Mouse (Mus musculus) telencephalon, adult 2 months (tissue): ENCODE measurements around the gene Pick1.
"Not testable (repeated sequence)": the region's sequence is repeated elsewhere in the genome, so short reads cannot be mapped to it uniquely, and the experiment has no call there.

ENCODE experiments used
- DNase-seq: peaks from one replicate; pipeline ENCODE4 v3.0.0-alpha.2; 2011; ENCODE audit warnings: low read depth, low spot score

The Pick1 gene

GRCm38 (mm10) chr15:79224685-79225084 is 4.3 kb upstream of the Pick1 start:
- peak; percentile 55 for DNase-seq

GRCm38 (mm10) chr15:79225780-79226179 is 3.2 kb upstream of the Pick1 start:
- DNase-seq = not testable (repeated sequence)

DNA sequence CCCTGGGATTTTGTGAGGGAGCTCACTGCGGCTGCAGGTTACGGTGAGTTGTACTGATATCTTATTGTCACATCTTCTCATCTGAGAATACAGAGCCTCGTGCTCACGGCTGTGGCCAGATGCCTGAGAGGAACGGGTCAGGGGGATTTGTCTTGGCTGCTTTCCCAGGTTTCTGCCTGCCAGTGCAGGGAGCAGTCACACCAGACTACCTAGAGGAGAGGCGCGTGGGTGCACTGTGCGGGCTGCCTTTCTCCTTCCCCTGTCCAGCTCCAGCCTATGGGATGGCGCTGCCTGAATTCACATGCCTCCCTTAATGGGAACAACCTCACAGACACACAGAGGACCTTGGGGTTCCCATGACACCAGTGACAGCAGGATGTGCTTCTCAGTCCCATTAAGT is 6.3 kb downstream of the Pick1 start:
- no peak for DNase-seq

GRCm38 (mm10) chr15:79238036-79238435 is 9.1 kb downstream of the Pick1 start:
- no peak for DNase-seq

DNA sequence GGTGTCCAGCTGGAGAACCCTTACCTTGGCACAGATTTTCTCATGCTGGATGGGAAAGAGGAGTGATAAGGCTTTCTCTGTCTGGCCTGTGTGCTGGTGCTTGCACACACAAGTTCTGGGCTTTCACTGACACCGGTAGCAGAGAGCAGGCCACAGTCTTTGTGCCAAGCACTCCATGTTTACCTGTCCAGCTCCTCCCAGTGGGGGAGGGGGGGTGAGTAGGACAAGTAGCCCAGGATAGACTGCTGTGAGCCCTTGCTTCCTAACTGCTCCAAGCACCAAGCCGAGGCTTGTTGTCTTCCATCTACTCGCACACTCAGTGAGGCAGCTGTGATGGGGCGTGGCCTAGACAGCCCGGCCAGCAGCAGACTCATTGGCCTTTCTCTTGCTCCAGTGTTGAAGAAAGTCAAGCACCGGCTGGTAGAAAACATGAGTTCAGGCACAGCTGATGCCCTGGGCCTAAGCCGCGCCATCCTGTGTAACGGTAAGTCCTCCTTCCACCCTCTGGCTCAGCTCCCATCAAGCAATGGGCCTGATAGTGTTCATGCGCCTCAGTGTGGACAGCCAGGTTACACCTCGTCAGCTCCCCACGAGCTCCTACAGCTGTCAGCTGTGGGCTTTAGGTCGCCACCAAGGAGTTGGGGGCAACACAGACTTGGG is 13.7 kb downstream of the Pick1 start:
- DNase-seq = no peak

DNA sequence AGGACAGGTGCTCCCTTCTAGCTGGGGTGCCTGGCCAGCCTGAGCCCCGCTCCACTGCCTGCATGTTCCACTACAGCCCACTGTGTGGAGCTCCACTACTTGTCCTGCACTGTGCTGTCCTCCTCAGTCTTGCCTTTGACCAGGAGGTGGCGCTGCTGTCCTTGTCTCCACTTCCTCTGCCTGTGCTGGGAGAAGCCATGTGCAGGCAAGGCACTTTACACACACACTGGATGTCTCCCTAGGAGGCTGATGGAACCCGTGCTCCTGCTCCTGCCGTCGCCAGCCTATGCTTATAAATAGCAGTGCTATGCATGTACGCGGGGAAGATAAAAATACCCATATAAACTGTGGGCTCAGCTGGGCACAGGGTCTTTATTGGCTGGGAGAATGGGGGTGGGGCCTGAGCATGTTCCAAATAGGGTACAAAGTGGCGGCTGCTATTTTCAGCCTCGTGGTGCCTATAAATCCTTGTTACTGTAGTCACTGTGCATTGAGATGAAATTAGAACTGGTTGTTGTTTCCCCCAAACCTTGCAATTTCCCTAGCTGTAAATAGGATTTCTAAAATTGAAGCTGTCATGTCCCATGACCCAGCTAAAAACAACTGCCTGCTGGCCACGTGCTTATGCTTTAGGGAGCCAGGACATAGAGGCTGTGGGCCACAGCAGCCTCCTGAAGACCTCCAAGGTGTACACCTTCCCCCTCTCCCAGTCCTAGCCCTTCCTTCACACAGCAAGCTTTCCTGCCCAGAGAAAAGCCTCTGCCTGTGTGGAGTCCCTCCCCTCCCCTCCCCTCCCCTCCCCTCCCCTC is 14.5 kb downstream of the Pick1 start:
- peak; percentile 98 for DNase-seq

DNA sequence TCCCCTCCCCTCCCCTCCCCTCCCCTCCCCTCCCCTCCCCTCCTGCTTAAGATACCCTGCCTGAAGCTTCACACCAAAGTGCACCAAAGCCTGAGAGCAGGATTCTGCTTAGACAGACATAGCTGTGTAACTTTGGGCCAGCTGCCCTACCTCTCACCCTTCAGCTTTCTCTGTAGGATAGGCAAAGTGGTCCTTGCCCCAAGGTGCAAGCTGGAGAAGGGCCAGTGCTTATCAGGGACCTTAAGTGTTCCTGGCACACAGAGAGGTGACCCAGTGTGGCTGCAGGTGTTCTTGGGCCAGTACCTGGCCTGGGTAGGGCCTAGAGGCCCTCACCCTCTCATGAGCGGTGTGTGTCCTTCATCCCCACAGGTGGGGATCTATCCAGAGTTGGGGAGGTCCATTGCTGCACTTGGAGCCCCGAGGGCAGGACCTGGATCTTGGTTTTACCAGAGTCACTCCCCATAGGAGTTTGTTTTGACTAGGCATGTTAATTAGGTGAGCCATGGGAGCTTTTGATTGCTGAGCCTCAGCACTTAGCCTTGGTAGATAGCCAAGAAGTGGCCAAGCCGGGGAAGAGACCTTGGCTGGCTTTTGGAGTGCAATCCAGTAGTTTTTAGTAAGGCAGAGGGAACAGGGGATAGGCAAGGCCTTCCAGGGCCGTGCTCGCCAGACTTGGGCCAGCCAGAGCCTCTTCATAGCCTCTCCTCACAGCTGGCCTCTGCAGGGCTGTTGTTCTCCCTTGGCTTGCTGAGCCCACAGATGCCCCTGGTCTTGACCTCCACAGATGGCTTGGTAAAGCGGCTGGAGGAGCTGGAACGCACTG is 15.3 kb downstream of the Pick1 start:
- DNase-seq = no peak

DNA sequence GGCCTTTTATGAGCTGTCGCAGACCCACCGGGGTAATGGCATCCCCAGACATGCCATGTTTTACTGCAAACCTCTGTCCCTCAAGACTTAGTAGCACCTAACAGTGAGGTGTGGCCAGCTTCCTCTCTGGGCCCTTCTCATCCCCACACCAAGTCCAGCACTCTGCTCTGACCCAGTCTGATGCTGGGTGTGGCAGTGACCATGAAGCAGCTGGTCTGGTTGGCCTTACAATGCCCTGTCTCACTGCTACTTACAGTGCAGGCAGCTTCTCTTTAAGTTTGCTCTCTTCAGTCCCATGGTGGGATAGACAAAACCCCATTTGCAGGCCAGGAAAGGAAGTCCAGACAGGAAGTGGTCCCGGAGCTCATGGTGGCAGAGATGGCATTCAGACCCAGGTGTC is 16.3 kb downstream of the Pick1 start:
- DNase-seq = no peak

DNA sequence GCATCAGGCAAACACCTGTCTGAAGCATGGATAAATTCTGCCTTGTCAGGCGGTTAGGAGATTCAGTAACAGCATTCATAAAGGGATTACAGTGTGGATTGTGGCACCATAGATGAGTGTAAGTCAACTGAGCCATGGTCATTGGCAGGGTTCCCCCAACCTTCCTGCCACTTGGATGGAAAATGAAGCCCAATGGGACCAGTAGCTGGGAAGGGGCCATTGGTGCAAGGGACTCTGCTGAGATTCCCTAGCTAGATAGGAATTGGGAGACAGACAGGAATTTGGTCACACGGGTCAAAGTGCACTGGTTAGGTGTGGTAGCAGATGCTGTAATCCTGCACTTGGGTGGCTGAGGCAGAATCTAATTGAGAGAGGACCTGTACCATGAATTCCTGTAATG is 21.3 kb downstream of the Pick1 start:
- no peak for DNase-seq

- no peak for DNase-seq
These were observed 22.2 kb downstream of the Pick1 start for GRCm38 (mm10) chr15:79251168-79251567.

DNA sequence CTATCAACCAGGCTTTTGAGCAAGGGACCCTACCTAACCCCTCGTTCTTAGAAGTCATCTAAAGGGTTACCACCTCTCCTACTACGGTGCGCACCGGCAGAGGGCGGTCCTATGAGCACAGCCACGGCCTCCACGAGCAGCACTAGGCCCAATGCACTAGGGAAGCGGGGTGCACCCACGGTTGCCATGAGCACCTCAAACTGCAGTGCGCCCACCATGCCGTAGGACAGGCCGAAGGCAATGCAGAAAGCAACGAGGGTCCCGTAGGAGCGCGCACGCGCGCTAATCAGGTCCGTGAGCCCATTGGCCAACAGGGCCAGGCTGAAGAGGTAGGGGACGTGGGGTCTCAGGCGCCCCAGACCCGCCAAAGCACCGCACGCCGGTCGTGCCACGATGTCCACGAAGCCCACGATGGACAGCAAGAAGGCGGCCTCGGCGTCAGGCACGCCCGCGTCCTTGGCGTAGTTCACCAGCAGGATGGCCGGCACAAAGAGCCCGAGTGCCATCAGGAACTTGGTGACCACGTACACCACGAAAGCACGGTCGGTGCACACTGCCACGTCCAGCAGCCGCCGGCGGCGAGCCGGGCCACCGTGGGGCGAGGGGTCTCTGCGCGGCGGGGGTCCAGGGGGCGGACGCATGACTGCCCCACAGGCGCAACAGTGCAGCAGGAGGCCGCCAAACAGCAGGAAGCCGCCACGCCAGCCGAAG is 23.0 kb downstream of the Pick1 start:
- DNase-seq = no peak

DNA sequence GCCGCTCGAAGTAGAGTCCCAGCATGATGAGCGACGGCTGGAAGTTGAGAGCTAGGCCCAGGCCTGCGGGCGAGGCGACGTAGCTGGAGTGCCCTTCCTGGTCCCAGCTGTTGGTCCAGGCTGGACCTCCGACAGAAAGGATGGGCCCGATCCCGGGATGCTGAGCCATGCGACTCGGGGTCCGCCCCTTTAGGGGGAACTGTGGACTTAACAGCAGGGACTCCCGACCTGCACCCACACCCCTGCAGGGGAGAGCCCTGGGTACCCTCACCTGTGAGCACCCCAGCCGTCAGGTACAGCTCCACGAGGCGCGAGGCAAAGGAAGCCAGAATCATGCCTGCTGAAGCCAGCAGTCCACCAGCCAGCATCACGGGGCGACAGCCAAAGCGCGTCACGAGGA is 23.6 kb downstream of the Pick1 start:
- DNase-seq = no peak

- DNase-seq = no peak
These were observed 25.7 kb downstream of the Pick1 start, which contains the start of gene Slc16a8 for GRCm38 (mm10) chr15:79254661-79255060. Gene Slc16a8 (minus strand): TSS chr15:79254761.

- no peak for DNase-seq
These were observed 29.5 kb downstream of the Pick1 start for GRCm38 (mm10) chr15:79258521-79258920.

DNA sequence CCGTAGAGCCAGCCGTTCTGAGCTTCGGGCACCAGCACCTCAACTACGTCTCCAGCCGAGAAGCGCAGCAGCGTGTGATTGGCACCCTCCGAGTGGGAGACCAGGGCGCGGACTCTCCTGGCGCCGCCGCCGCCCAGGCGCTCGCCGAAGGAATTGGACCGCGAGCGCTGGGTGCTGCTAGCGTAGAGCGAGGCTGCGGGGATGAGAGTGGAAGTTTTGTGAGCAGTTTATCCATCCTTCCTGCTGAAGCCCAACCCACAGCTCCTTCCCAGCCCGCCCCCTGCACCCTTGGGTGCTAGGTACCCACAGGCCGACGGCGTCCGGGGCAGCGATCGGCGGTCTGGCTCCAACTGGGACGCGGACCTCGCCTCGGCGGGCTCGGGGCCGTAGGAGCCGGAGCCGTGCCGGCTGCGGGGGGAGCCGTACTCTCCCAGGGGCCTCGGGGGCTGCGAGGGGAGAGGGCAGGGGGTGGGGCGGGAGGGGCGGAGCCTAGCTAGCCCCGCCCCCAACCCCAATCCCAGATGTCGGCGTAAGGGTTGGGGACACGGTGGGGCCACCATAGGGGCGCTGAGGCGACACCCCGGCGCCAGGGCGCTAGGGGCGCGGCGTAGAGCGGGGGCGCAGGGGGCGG is 32.2 kb downstream of the Pick1 start:
- no peak for DNase-seq

- no peak for DNase-seq
These were observed 32.8 kb downstream of the Pick1 start for GRCm38 (mm10) chr15:79261757-79262156.

DNA sequence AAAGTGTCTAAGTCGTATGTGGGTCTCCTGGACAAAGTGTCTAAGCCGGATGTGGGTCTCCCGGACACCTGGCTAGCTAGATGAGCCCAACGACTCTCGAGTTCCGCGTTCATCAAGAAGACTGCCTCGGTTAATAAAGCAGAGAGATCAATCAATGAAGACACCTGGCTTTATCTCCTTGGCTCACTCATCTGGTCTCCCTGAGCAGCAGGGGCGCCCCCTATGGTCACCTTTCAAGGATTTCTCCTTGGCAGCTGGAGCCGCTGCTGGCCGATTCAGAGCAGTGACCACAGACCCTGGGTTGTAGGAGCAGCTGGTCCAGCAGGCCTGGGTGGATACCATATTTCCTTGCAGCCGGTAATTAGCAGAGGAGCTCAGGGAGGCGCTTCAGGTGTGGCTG is 33.4 kb downstream of the Pick1 start:
- DNase-seq = no peak

DNA sequence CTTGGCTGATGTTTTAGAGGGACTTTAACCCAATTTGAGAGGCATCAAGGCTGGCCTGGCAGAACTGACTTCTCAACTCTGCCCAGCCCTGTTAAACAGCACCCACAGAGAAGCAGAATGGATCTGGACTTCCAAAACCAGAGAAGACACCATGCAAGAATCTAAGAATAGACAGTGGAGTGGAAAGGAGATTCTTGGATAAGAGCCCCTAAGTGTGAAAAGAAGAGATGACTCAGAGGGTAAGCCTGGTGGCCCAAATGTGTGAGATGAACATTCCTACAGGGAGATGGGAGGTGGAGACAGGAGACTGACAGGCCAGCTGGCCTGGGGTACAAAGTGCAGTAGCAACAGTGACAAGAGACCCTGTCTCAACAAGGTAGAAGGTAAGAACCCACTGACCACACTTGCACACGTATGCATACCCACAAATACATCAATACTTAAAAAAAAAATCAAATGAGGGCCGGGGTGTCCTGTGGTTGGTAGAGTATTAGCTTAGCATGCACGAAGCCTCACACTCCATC is 33.9 kb downstream of the Pick1 start:
- DNase-seq = no peak

DNA sequence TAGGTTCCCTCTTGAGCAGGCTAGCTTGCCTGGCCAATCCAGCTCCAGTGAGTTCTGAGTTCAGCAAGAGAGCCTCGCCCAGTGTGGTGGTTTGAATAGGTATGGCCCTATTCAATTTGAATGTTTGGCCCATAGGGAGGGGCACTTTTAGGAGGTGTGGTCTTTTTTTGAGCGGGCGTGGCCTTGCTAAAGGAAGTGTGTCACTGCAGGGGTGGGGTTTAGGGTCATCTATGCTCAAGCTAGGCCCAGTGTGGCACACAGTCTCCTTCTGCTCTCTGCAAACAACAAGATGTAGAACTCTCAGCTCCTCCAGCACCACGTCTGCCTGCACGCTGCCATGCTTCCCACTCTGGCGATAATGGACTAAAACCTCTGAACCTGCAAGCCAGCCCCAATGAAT is 34.8 kb downstream of the Pick1 start:
- no peak for DNase-seq

GRCm38 (mm10) chr15:79265384-79265783 is 36.4 kb downstream of the Pick1 start:
- DNase-seq = no peak

DNA sequence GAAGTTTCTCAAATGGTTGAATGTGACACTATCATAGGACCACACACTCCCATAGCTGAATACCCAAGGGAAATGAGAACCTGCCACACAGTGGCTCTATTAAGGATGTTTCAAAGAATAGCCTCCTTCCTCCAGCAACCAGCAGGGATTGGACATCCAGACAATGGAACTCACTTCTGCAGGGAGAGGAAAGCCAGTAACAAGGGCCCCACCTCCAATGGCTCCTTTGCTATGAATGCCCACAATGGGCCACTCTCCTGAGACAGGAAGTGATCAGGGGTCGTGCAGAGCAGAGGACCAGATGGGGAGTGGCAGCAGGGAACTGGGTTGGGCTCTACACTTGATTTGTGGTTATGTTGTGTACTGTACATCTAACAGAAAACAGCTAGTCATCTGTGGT is 39.5 kb downstream of the Pick1 start:
- DNase-seq = no peak
